Mouse (Mus musculus) lung, embryonic 14.5 days (tissue): Measurements from ENCODE around the gene Mettl21c. TPM values are rescaled to one million over a fixed set of nuclear protein-coding genes. Genes with fewer than 3 reads are reported as not detected.

Experiments used
- ATAC-seq: fragments of 200-750 bp; cut with Nextera tagmentation; 2 replicates; pipeline ENCODE4 v1.8.0; 2017; ENCODE audit warnings: mild to moderate bottlenecking, moderate TSS enrichment, moderate library complexity; ENCODE audit not compliant: insufficient read depth
- DNase-seq: peaks from one replicate; pipeline ENCODE4 v3.0.0-alpha.2; 2015
- H3K27ac ChIP-seq: fragments of 300-500 bp; sonication (generic); 2 replicates; pipeline ENCODE4 v1.5.1; 2014; ENCODE audit warnings: low read depth, mild to moderate bottlenecking, moderate library complexity
- H3K27me3 ChIP-seq: fragments of 300-500 bp; sonication (generic); 2 replicates; pipeline ENCODE4 v1.6.1; 2014; ENCODE audit warnings: low read length, control low read depth; ENCODE audit not compliant: insufficient read depth
- H3K36me3 ChIP-seq: fragments of 300-500 bp; sonication (generic); 2 replicates; pipeline ENCODE4 v1.6.1; 2014; ENCODE audit warnings: control low read depth; ENCODE audit not compliant: insufficient read depth
- H3K4me1 ChIP-seq: fragments of 300-500 bp; sonication (generic); 2 replicates; pipeline ENCODE4 v1.6.1; 2014; ENCODE audit warnings: antibody characterized with exemption, control low read depth; ENCODE audit not compliant: insufficient read depth
- H3K4me2 ChIP-seq: fragments of 300-500 bp; sonication (generic); 2 replicates; pipeline ENCODE4 v1.6.1; 2014; ENCODE audit warnings: mild to moderate bottlenecking
- H3K4me3 ChIP-seq: fragments of 300-500 bp; sonication (generic); 2 replicates; pipeline ENCODE4 v1.5.1; 2014; ENCODE audit warnings: low read depth, low read length
- H3K9ac ChIP-seq: fragments of 300-500 bp; sonication (generic); 2 replicates; pipeline ENCODE4 v1.6.1; 2014
- H3K9me3 ChIP-seq: fragments of 300-500 bp; sonication (generic); 2 replicates; pipeline ENCODE4 v1.6.1; 2016; ENCODE audit warnings: low read depth, low read length, control low read depth
- CTCF ChIP-seq: IDR thresholded peaks from 2 replicates; pipeline ENCODE4 v1.5.1; 2016; ENCODE audit warnings: antibody characterized with exemption, low read depth
- WGBS: fragments of 180-500 bp; shearing (Covaris S2); extraction: QIAGEN DNeasy Blood & Tissue Kit; methylation state at CpG from one replicate; pipeline ENCODE4 v1.1.7; 2014; 5-methylcytosine and 5-hydroxymethylcytosine counted together
- polyA plus RNA-seq: library from polyadenylated mRNA; unstranded; fragments of >200 nt; fragmentation: Nextera tagmentation; extraction: Ambion mirVana; gene quantifications from 2 replicates; pipeline ENCODE4 v1.2.1, GENCODE M21; 2014

The Mettl21c gene
- polyA plus RNA-seq, 1 experiment from 2014 or later = 0.57 TPM

GRCm38 (mm10) chr1:44041797-44042554 is 22.1 kb upstream of the Mettl21c start:
- WGBS = 1% methylated on average over 17 of the region's 17 CpGs
- Histone ChIP-seq H3K4me3 (peak overlapping the region; percentile 41), H3K9me3 (no peaks in the 10 kb centered on the region), H3K4me1 (no peaks in the 10 kb centered on the region), H3K9ac (peak overlapping the region; percentile 53), H3K36me3 (no peaks in the 10 kb centered on the region), H3K27ac (no peak overlapping the region), H3K4me2 (peak overlapping the region; percentile 72), H3K27me3 (no peaks in the 10 kb centered on the region)
- DNase-seq = peak; percentile 92
- ATAC-seq = peak; percentile 72
- peak; percentile 87 for TF ChIP-seq CTCF

DNA sequence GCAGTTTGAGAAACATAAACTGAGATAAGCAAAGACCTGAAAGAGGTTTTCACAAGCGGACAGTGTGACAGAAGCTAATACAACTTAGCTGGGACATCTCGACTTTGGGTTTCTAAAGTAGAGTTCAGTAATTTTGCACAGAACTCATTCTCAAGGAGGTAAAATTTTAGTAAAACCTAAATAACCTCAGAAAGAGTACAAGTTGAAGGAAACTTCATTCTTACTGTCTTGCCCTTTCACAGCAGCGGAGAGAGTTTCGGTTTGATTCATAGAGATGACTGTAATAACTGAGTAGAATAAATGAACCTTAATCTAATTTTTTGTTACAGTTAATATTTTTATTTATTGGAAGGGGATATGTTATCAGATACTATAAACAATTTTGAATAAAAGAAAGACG is 13.1 kb upstream of the Mettl21c start:
- no peak overlapping the region for H3K9ac ChIP-seq

GRCm38 (mm10) chr1:44032213-44032612 is 12.4 kb upstream of the Mettl21c start:
- Histone ChIP-seq H3K27me3 (no peaks in the 10 kb centered on the region), H3K9me3 (no peaks in the 10 kb centered on the region), H3K27ac (no peak overlapping the region), H3K4me1 (no peaks in the 10 kb centered on the region), H3K4me2 (no peak overlapping the region), H3K36me3 (no peaks in the 10 kb centered on the region), H3K9ac (no peak overlapping the region), H3K4me3 (no peak overlapping the region)
- ATAC-seq (no peak), DNase-seq (no peak)
- TF ChIP-seq CTCF = no peak
- WGBS = 65% methylated on average over 2 of the region's 2 CpGs

More for the DNA sequence above, 13.1 kb upstream of the Mettl21c start:
- Histone ChIP-seq H3K36me3 (no peaks in the 10 kb centered on the region), H3K4me3 (no peak overlapping the region), H3K27ac (no peak overlapping the region), H3K4me1 (no peaks in the 10 kb centered on the region), H3K4me2 (no peak overlapping the region), H3K9me3 (no peaks in the 10 kb centered on the region), H3K27me3 (no peaks in the 10 kb centered on the region)
- no peak for TF ChIP-seq CTCF
- ATAC-seq (no peak), DNase-seq (no peak)
- 75% methylated on average over 5 of the region's 5 CpGs for WGBS

DNA sequence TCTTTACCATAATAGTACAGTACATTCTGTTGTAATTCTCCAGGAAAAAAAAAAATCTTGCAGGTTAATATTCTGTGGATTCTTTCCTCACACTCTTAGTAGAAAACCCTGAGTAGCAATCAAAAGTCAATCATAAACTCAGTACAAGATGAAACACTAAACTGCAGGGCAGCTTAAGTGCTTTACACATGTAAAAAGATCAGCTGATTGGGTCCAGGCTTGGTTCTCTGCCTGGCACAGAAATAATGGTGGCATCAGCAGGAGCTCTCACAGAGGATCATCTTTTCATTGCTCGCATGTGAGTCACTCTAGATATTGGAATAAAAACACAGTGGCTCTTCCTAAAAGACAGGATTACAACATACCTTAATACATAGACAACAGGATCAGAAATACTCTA is 7.8 kb upstream of the Mettl21c start:
- no peaks in the 10 kb centered on the region for H3K36me3 ChIP-seq
- no peak for ATAC-seq
- no peaks in the 10 kb centered on the region for H3K9me3 ChIP-seq
- no peak for DNase-seq
- WGBS = 77% methylated on average over 1 of the region's 1 CpGs
- no peaks in the 10 kb centered on the region for H3K4me1 ChIP-seq
- no peaks in the 10 kb centered on the region for H3K27me3 ChIP-seq
- TF ChIP-seq CTCF = no peak
- H3K4me2 ChIP-seq = no peak overlapping the region
- no peak overlapping the region for H3K4me3 ChIP-seq
- H3K27ac ChIP-seq = no peak overlapping the region
- H3K9ac ChIP-seq = no peak overlapping the region

DNA sequence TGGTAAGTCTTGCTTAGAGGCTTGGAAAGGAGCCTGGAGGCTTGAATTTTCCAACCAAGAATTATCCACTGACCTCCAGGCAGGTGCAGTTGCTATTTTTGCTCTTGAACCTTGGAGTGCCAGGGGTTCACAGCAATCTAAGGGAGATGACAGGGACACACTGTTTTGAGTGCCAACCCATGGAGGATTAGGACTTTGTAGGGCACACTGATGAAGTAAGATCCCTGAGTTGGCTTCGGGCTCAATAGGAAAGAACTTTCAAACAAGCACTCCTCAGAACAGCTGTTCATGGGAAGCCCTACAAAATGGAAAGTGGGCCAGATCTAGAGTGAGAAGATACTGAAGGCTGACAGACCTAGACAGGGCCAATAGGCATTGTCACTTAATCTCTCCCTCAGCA is 2.8 kb upstream of the Mettl21c start:
- DNase-seq (no peak), ATAC-seq (no peak)
- no peak overlapping the region for H3K9ac ChIP-seq
- H3K27me3 ChIP-seq = no peaks in the 10 kb centered on the region
- no peaks in the 10 kb centered on the region for H3K36me3 ChIP-seq
- no peak overlapping the region for H3K27ac ChIP-seq
- H3K9me3 ChIP-seq = no peaks in the 10 kb centered on the region
- H3K4me2 ChIP-seq = no peak overlapping the region
- TF ChIP-seq CTCF = no peak
- 91% methylated on average over 1 of the region's 1 CpGs for WGBS
- no peaks in the 10 kb centered on the region for H3K4me1 ChIP-seq
- H3K4me3 ChIP-seq = no peak overlapping the region

- H3K4me2 ChIP-seq = no peak overlapping the region
- ATAC-seq = no peak
- WGBS = 82% methylated on average over 2 of the region's 2 CpGs
These were observed 4.3 kb downstream of the Mettl21c start for GRCm38 (mm10) chr1:44015556-44015955.

DNA sequence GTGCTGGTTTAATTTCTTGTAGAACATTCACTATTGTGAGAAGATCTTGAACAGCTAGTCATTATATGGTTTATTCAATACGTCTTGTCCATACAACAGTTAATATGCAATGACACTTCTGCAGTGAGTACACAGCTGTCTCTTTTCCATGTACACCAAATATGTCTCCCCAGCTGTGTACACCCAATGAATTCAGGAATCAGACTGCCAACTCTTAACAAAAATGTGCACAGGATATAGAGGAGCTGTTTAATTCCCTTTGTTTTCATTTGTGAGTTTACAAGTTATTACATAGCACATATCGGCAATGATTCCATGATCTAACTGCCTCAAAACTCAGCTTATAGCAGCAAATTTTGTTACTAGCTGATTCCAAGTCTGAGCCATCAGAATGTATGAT is 15.3 kb downstream of the Mettl21c start:
- H3K4me1 ChIP-seq = no peaks in the 10 kb centered on the region
- DNase-seq (peak; percentile 31), ATAC-seq (no peak)
- H3K27ac ChIP-seq = no peak overlapping the region
- H3K4me3 ChIP-seq = no peak overlapping the region
- H3K4me2 ChIP-seq = no peak overlapping the region
- H3K36me3 ChIP-seq = peaks cover 38% of the 10 kb centered on the region
- no peak for TF ChIP-seq CTCF
- no peaks in the 10 kb centered on the region for H3K27me3 ChIP-seq
- H3K9me3 ChIP-seq = no peaks in the 10 kb centered on the region
- no peak overlapping the region for H3K9ac ChIP-seq
- 77% methylated on average over 2 of the region's 2 CpGs for WGBS

More at GRCm38 (mm10) chr1:44015556-44015955, 4.3 kb downstream of the Mettl21c start:
- Histone ChIP-seq H3K4me1 (no peaks in the 10 kb centered on the region), H3K27ac (no peak overlapping the region), H3K9me3 (no peaks in the 10 kb centered on the region), H3K4me3 (no peak overlapping the region), H3K27me3 (no peaks in the 10 kb centered on the region), H3K9ac (no peak overlapping the region), H3K36me3 (no peaks in the 10 kb centered on the region)
- no peak for TF ChIP-seq CTCF
- DNase-seq = no peak
